Mouse (Mus musculus): Measurements from ENCODE around the gene Utrn. TPM values are rescaled to one million over a fixed set of nuclear protein-coding genes. Genes with fewer than 3 reads are reported as not detected.

Gene Utrn
- total and polyA plus RNA-seq, 2 experiments from 2014 or later: 24.6 to 25.0 TPM

- DNase-seq (ENCODE audit: low spot score): no peak
- H3K4me2 ChIP-seq (ENCODE audit: low read depth, low read length): no peak overlapping the region
- H3K4me3 ChIP-seq (ENCODE audit: low read length): no peak overlapping the region
- TF ChIP-seq CTCF (IDR thresholded peaks at IDR 0.05; ENCODE audit: low read depth): no peak
- no peak for ATAC-seq
- no peaks in the 10 kb centered on the region for H3K4me1 ChIP-seq (ENCODE audit: insufficient read depth, low read length)
- no peaks in the 10 kb centered on the region for H3K36me3 ChIP-seq (ENCODE audit: insufficient read depth, low read length)
- no peak overlapping the region for H3K27ac ChIP-seq
- no peaks in the 10 kb centered on the region for H3K9me3 ChIP-seq (ENCODE audit: low read length)
- H3K27me3 ChIP-seq (ENCODE audit: insufficient read depth, low read length): no peaks in the 10 kb centered on the region
- WGBS: 71% methylated on average over 6 of the region's 6 CpGs
- no peak overlapping the region for H3K9ac ChIP-seq (replicated peaks; ENCODE audit: low read length)
Observed at GRCm38 (mm10) chr10:12853776-12854175, 15.4 kb downstream of the Utrn start.

GRCm38 (mm10) chr10:12853196-12853620 lies 16.0 kb downstream of the Utrn start:
- H3K9ac ChIP-seq (replicated peaks; ENCODE audit: low read length): no peak overlapping the region
- H3K36me3 ChIP-seq (ENCODE audit: insufficient read depth, low read length): no peaks in the 10 kb centered on the region
- DNase-seq (ENCODE audit: low spot score): no peak
- H3K4me3 ChIP-seq (ENCODE audit: low read length): no peak overlapping the region
- no peaks in the 10 kb centered on the region for H3K9me3 ChIP-seq (ENCODE audit: low read length)
- no peak for TF ChIP-seq CTCF (IDR thresholded peaks at IDR 0.05; ENCODE audit: low read depth)
- no peaks in the 10 kb centered on the region for H3K27me3 ChIP-seq (ENCODE audit: insufficient read depth, low read length)
- WGBS: 72% methylated on average over 7 of the region's 7 CpGs
- no peak overlapping the region for H3K27ac ChIP-seq
- no peaks in the 10 kb centered on the region for H3K4me1 ChIP-seq (ENCODE audit: insufficient read depth, low read length)
- no peak for ATAC-seq
- no peak overlapping the region for H3K4me2 ChIP-seq (ENCODE audit: low read depth, low read length)

DNA sequence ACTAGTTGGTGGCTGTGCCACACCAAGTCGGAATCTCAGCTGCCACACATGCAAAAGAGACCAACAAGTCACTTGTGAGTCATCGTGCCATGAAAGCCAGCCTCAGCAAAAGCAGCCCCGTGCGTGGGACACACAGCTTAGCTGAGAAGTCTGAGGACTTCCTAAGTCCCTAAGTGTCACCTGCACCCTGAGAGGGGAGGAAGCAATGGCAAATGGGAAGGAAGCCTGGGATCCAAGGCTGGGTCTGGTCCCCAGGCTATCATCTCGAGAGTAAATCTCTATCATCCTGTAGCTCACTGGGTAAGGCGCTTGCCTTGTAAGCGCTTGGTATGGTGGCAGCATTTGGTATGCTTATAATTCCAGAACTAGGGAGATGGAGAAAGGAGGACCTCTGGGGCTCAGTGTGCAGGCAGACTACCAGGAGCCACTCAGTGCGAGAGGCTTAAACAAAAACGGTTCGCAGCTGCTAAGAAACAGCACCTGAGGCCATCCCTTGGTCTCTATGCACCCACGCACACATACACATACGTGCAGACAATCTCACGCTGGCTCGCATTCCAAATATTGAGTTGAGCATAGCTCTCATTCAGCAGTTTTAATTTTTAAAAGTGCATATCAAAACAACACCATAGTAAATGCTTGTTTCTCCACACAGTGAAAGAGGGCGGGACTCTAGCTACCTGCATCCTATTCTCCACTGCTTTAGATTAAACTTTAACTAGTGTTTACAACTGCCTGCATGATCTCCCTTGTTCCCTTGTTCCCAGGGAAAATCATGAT lies 16.6 kb downstream of the Utrn start:
- Histone ChIP-seq H3K36me3 (ENCODE audit: insufficient read depth, low read length) (no peaks in the 10 kb centered on the region), H3K4me2 (ENCODE audit: low read depth, low read length) (no peak overlapping the region), H3K27me3 (ENCODE audit: insufficient read depth, low read length) (no peaks in the 10 kb centered on the region), H3K9ac (replicated peaks; ENCODE audit: low read length) (no peak overlapping the region), H3K9me3 (ENCODE audit: low read length) (no peaks in the 10 kb centered on the region), H3K27ac (no peak overlapping the region), H3K4me3 (ENCODE audit: low read length) (no peak overlapping the region), H3K4me1 (ENCODE audit: insufficient read depth, low read length) (no peaks in the 10 kb centered on the region)
- DNase-seq (ENCODE audit: low spot score) (no peak), ATAC-seq (no peak)
- TF ChIP-seq CTCF (IDR thresholded peaks at IDR 0.05; ENCODE audit: low read depth): no peak
- 81% methylated on average over 15 of the region's 15 CpGs for WGBS

GRCm38 (mm10) chr10:12850781-12851471 lies 18.2 kb downstream of the Utrn start:
- no peak for DNase-seq (ENCODE audit: low spot score)
- H3K27ac ChIP-seq: no peak overlapping the region
- no peaks in the 10 kb centered on the region for H3K27me3 ChIP-seq (ENCODE audit: insufficient read depth, low read length)
- H3K4me2 ChIP-seq (ENCODE audit: low read depth, low read length): no peak overlapping the region
- no peaks in the 10 kb centered on the region for H3K36me3 ChIP-seq (ENCODE audit: insufficient read depth, low read length)
- ATAC-seq: no peak
- no peak overlapping the region for H3K9ac ChIP-seq (replicated peaks; ENCODE audit: low read length)
- WGBS: 90% methylated on average over 7 of the region's 7 CpGs
- no peaks in the 10 kb centered on the region for H3K4me1 ChIP-seq (ENCODE audit: insufficient read depth, low read length)
- no peaks in the 10 kb centered on the region for H3K9me3 ChIP-seq (ENCODE audit: low read length)
- no peak overlapping the region for H3K4me3 ChIP-seq (ENCODE audit: low read length)
- TF ChIP-seq CTCF (IDR thresholded peaks at IDR 0.05; ENCODE audit: low read depth): no peak

DNA sequence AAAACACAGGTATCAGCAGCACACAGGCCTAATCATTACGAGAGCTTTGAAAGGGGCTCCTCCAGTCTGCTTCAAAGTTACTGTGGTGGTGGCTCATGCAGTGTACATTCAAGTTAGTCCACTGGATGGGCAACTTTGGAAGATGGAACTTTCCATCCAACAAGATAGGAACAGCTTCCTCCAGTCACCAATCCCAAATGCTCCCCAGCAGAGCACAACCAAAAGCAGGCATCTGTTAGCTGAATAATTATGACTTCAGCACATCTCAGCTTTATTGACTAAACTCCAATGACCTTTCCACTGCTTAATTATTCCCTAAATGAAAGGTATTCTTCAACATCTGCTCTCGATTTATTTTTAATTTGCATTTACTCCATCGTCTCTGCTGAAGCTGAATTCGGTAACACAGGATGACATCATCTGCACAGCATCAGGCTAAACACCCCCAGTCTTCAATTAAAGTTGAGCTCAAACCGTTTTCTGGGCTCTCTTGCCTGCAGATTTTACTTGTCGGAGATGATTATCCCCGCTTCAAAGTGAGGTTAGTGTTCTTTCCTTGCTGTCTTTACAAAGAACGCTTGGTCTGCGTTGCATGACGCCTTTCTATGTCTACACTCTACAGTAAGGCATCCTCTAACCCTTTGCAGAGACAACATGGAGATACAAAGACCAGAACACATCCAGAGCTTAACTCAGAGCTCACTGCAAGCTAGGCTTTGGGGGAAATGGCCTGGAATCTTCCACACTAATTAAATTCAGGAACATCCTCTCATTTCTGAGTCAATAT lies 20.6 kb downstream of the Utrn start:
- TF ChIP-seq CTCF (IDR thresholded peaks at IDR 0.05; ENCODE audit: low read depth): no peak
- 78% methylated on average over 10 of the region's 10 CpGs for WGBS
- DNase-seq (ENCODE audit: low spot score) (no peak), ATAC-seq (0 out of 2 replicates have a peak, but pooled peaks have one; percentile 49)
- no peak overlapping the region for H3K4me3 ChIP-seq (ENCODE audit: low read length)
- no peaks in the 10 kb centered on the region for H3K36me3 ChIP-seq (ENCODE audit: insufficient read depth, low read length)
- H3K27me3 ChIP-seq (ENCODE audit: insufficient read depth, low read length): no peaks in the 10 kb centered on the region
- H3K4me1 ChIP-seq (ENCODE audit: insufficient read depth, low read length): no peaks in the 10 kb centered on the region
- no peak overlapping the region for H3K9ac ChIP-seq (replicated peaks; ENCODE audit: low read length)
- H3K9me3 ChIP-seq (ENCODE audit: low read length): no peaks in the 10 kb centered on the region
- H3K4me2 ChIP-seq (ENCODE audit: low read depth, low read length): no peak overlapping the region
- H3K27ac ChIP-seq: no peak overlapping the region

DNA sequence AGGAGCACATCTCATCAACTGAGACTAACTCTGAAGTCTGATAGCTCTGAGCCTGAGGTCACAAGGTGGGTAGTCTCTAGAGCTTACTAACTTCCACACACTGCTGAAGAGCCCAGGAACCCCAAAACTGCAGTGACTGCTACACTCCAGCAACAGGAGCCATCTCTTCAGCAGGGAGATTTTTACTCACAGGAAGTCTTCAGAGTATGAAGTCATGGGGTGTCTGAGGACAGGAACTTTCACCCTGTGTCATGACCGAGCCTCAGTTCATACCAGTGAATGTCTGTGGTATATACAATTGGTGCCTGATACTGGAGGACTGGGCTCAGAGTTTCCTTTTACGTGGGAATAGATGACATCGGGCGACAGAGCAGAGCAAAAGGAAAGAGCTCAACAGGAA lies 26.6 kb downstream of the Utrn start:
- no peak overlapping the region for H3K4me3 ChIP-seq (ENCODE audit: low read length)
- no peaks in the 10 kb centered on the region for H3K36me3 ChIP-seq (ENCODE audit: insufficient read depth, low read length)
- ATAC-seq: no peak
- no peak overlapping the region for H3K27ac ChIP-seq
- 84% methylated on average over 4 of the region's 4 CpGs for WGBS
- H3K9me3 ChIP-seq (ENCODE audit: low read length): no peaks in the 10 kb centered on the region
- no peak overlapping the region for H3K9ac ChIP-seq (replicated peaks; ENCODE audit: low read length)
- no peak for TF ChIP-seq CTCF (IDR thresholded peaks at IDR 0.05; ENCODE audit: low read depth)
- H3K4me1 ChIP-seq (ENCODE audit: insufficient read depth, low read length): no peaks in the 10 kb centered on the region; the same call in 1 of the 2 replicates
- no peak for DNase-seq (ENCODE audit: low spot score)
- no peak overlapping the region for H3K4me2 ChIP-seq (ENCODE audit: low read depth, low read length)
- H3K27me3 ChIP-seq (ENCODE audit: insufficient read depth, low read length): no peaks in the 10 kb centered on the region
